Mouse (Mus musculus) heart, embryonic 16.5 days (tissue): Measurements from ENCODE around the gene Kcng4. TPM values are rescaled to one million over a fixed set of nuclear protein-coding genes. Genes with fewer than 3 reads are reported as not detected.

Experiments
- ATAC-seq: fragments of 200-750 bp; cut with Nextera tagmentation; replicated peaks from 2 replicates; pipeline ENCODE4 v1.8.0; 2017; ENCODE audit warnings: moderate number of reproducible peaks; ENCODE audit not compliant: insufficient read depth, low FRiP score; ENCODE audit errors: extremely low read depth
- H3K27ac ChIP-seq: fragments of 300-500 bp; sonication (generic); 2 replicates; pipeline ENCODE4 v1.5.1; 2014; ENCODE audit warnings: mild to moderate bottlenecking, low read length, control low read depth, moderate library complexity
- H3K27me3 ChIP-seq: fragments of 300-500 bp; sonication (generic); 2 replicates; pipeline ENCODE4 v1.6.1; 2014; ENCODE audit warnings: low read length, mixed read lengths; ENCODE audit not compliant: control insufficient read depth, insufficient read depth
- H3K36me3 ChIP-seq: fragments of 300-500 bp; sonication (generic); 2 replicates; pipeline ENCODE4 v1.6.1; 2014; ENCODE audit not compliant: control insufficient read depth, insufficient read depth
- H3K4me1 ChIP-seq: fragments of 300-500 bp; sonication (generic); 2 replicates; pipeline ENCODE4 v1.6.1; 2014; ENCODE audit warnings: low read length, mixed read lengths; ENCODE audit not compliant: control insufficient read depth, insufficient read depth
- H3K4me2 ChIP-seq: fragments of 300-500 bp; sonication (generic); 2 replicates; pipeline ENCODE4 v1.6.1; 2014; ENCODE audit warnings: low read depth, mild to moderate bottlenecking, control low read depth, low read length
- H3K4me3 ChIP-seq: fragments of 300-500 bp; sonication (generic); 2 replicates; pipeline ENCODE4 v1.5.1; 2014; ENCODE audit warnings: mild to moderate bottlenecking, control low read depth, low read length
- H3K9ac ChIP-seq: fragments of 300-500 bp; sonication (generic); 2 replicates; pipeline ENCODE4 v1.6.1; 2014; ENCODE audit warnings: low read length, control low read depth
- H3K9me3 ChIP-seq: fragments of 300-500 bp; sonication (generic); replicated peaks from 2 replicates; pipeline ENCODE4 v1.6.1; 2016; ENCODE audit warnings: low read length; ENCODE audit not compliant: control insufficient read depth
- WGBS: fragments of 180-500 bp; shearing (Covaris S2); extraction: QIAGEN DNeasy Blood & Tissue Kit; methylation state at CpG from one replicate; pipeline ENCODE4 v1.1.7; 2014; 5-methylcytosine and 5-hydroxymethylcytosine counted together
- polyA plus RNA-seq: library from polyadenylated mRNA; unstranded; fragments of >200 nt; fragmentation: Nextera tagmentation; extraction: Ambion mirVana; gene quantifications from 2 replicates; pipeline ENCODE4 v1.2.1, GENCODE M21; 2015

The Kcng4 gene
- polyA plus RNA-seq, 1 experiment from 2014 or later, result 0.04 TPM

DNA sequence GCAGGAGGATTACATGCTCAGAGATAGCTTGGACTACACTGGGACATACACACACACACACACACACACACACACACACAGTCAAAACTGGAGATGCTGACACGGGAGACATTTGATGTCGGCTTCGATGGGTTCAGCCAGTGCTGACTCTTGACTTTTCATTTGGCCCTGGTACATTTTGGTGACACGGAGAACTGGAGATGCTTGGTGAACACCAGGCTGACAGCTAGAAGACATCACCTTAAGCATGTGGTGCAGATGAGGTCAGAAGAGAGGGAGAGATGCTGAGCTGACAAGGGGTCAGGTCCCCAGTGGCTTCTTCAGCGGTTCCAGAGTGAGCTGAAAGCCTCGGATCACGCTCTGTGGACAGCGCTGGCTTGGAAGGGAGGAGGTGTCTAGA, 12.4 kb downstream of the Kcng4 start:
- Histone ChIP-seq H3K4me3 (no peak overlapping the region), H3K9me3 (no peaks in the 10 kb centered on the region), H3K4me2 (no peak overlapping the region), H3K4me1 (0 out of 2 replicates have a peak, but pooled peaks cover 2% of the 10 kb centered on the region), H3K27ac (no peak overlapping the region), H3K36me3 (no peaks in the 10 kb centered on the region), H3K9ac (no peak overlapping the region), H3K27me3 (no peaks in the 10 kb centered on the region)
- no peak for ATAC-seq
- 72% methylated on average over 8 of the region's 8 CpGs for WGBS

DNA sequence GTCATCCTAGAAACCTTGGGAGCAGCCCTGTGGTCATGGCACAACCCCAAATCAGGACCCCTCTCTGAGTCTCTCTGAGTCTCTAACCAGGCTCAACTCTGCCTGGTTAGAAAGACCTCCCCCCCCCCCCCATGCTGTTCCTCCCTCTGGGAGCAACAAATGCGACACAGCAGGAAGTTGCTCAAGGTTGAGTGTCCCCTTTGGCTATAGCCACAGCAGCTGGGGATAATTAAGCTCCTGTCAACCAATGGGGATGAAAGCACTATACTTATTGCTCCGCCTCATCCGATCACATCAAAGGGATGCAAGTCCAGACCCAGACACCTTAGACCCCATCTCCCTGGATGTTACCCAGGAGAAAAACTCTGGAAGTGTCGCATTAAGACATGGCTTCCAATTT, 12.9 kb downstream of the Kcng4 start:
- Histone ChIP-seq H3K4me1 (0 out of 2 replicates have a peak, but pooled peaks cover 2% of the 10 kb centered on the region), H3K4me3 (no peak overlapping the region), H3K36me3 (no peaks in the 10 kb centered on the region), H3K27me3 (no peaks in the 10 kb centered on the region), H3K9me3 (no peaks in the 10 kb centered on the region), H3K27ac (no peak overlapping the region), H3K9ac (no peak overlapping the region), H3K4me2 (no peak overlapping the region)
- 67% methylated on average over 4 of the region's 4 CpGs for WGBS
- ATAC-seq, result no peak

- 58% methylated on average over 14 of the region's 14 CpGs for WGBS
- Histone ChIP-seq H3K36me3 (no peaks in the 10 kb centered on the region), H3K4me2 (no peak overlapping the region), H3K9ac (no peak overlapping the region), H3K9me3 (no peaks in the 10 kb centered on the region), H3K27me3 (no peaks in the 10 kb centered on the region), H3K4me3 (no peak overlapping the region), H3K27ac (no peak overlapping the region), H3K4me1 (no peaks in the 10 kb centered on the region)
- ATAC-seq, result no peak
Measured at GRCm38 (mm10) chr8:119620848-119621465, 14.5 kb downstream of the Kcng4 start.

DNA sequence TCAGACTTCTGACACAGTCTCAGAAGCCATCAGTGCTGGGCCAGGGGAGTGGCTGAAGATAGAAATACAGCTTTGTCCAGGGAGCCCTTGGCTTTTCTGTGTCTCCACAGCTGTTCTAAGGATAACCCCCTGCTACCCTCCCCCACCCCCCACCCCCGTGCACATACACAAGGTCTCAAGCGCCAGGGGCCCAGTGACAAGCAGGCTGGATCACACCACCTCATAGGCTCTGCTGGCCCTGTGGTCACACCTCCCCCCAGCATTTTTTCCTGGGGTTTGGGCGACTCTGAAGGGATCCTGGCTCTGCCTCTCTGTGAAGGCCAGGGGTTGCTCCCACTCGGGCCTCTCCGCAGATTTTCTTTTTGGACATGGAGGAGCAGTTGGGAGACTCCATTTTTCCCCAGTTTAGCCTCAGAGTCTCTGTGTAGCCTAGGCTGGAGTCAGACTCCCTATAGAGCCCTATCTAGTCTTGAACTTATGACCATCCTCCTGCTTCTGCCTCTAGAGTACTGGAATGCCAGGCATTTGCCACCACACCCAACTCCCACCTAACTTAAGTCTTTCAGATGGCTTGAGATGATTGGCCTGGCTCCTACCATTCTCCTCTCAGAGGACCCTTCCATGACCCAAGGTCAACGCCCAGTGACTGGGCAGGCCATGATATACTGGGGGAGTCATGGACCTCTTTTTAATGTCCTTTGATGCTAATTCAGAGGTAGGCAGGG, 15.2 kb downstream of the Kcng4 start:
- H3K4me3 ChIP-seq, result no peak overlapping the region
- H3K9ac ChIP-seq, result no peak overlapping the region
- H3K9me3 ChIP-seq, result no peaks in the 10 kb centered on the region
- WGBS, result 66% methylated on average over 6 of the region's 6 CpGs
- H3K4me1 ChIP-seq, result no peaks in the 10 kb centered on the region
- no peaks in the 10 kb centered on the region for H3K36me3 ChIP-seq
- H3K4me2 ChIP-seq, result no peak overlapping the region
- no peak for ATAC-seq
- no peaks in the 10 kb centered on the region for H3K27me3 ChIP-seq
- no peak overlapping the region for H3K27ac ChIP-seq

DNA sequence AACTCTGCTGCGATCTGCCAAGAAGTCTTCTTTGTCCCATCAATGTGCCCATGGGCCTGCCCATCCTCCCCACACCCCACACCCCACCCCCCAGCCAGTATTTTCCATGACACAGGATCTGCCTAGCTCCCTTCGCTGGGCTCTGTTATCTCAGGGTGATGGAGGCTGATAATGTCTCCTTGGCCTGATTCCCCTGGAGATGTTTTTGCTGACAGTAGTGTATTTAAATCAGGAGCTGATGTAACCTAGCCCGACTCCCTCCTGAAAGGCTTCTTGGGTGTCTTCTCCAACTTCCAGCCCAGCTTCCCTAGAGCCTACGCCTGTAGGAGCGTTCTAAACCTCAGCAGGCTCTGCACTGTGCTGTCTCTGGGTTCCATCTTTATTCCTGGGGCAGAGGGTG, 16.6 kb downstream of the Kcng4 start:
- no peaks in the 10 kb centered on the region for H3K36me3 ChIP-seq
- no peaks in the 10 kb centered on the region for H3K27me3 ChIP-seq
- no peak overlapping the region for H3K9ac ChIP-seq
- H3K27ac ChIP-seq, result no peak overlapping the region
- H3K9me3 ChIP-seq, result no peaks in the 10 kb centered on the region
- H3K4me2 ChIP-seq, result no peak overlapping the region
- H3K4me1 ChIP-seq, result no peaks in the 10 kb centered on the region
- 44% methylated on average over 5 of the region's 5 CpGs for WGBS
- no peak for ATAC-seq
- no peak overlapping the region for H3K4me3 ChIP-seq

DNA sequence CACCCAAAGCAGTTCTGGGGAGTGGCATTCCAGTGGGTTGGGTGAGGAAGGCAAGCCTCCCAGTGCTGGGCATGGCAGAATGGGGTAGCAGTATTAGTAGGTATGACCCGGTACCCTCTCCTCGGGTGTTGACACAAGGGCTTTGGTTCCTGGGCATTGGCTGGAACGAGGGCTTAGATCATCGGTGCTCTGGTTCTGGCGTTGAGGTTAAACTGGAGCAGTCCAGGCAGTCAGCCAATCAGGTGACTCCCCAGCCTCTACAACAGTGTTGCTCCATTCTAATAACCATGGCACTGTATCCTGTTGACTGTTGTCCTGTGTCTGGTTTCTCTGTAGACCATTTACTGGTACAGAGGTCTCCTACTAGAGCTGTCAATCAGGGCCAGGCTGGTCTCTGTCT, 17.9 kb downstream of the Kcng4 start:
- H3K9me3 ChIP-seq, result no peaks in the 10 kb centered on the region
- no peak overlapping the region for H3K4me3 ChIP-seq
- no peaks in the 10 kb centered on the region for H3K27me3 ChIP-seq
- H3K9ac ChIP-seq, result no peak overlapping the region
- no peak overlapping the region for H3K27ac ChIP-seq
- ATAC-seq, result no peak
- 72% methylated on average over 5 of the region's 5 CpGs for WGBS
- H3K4me1 ChIP-seq, result no peaks in the 10 kb centered on the region
- no peak overlapping the region for H3K4me2 ChIP-seq
- no peaks in the 10 kb centered on the region for H3K36me3 ChIP-seq

DNA sequence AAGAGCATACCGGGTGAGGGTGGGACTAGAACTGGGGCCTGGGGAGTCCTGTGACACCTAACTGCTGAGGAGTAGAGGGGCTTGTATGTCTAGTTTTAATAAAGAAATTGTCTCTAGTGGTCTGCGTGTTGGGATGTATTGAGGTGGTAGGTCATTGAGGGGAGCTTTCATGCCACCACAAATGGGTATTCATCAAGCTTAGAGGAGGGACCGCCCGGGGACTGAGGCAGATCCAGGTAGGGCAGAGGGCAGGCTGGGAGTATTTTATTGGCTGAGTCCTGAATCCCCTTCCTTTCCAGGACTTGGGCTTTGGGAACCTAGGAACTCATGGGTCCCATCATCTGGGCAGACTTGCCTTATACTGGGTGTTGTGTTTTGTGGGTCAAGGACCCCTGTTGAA, 18.7 kb downstream of the Kcng4 start:
- Histone ChIP-seq H3K36me3 (no peaks in the 10 kb centered on the region), H3K27ac (no peak overlapping the region), H3K9ac (no peak overlapping the region), H3K4me3 (no peak overlapping the region), H3K4me2 (no peak overlapping the region), H3K9me3 (no peaks in the 10 kb centered on the region), H3K4me1 (no peaks in the 10 kb centered on the region), H3K27me3 (no peaks in the 10 kb centered on the region)
- ATAC-seq, result no peak
- WGBS, result 85% methylated on average over 4 of the region's 4 CpGs

DNA sequence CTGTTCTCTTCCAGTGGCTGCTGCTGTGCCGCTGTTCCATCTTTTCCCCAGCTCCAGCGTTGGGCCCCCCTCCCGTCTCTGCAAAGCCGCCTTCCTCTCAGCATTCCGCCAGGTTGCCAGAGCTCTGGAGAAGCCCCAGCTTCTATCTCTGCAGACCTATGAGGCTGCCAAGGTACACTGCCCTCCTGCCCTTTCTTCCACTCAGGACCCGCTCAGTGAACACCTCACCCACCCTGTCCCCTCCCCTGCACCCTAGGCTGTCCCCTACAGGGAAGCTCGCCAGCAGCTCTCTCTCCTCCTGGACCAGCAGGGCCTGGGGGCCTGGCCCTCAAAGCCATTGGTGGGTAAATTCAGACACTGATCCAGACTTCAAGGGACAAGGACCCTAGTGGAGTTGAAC, 19.1 kb downstream of the Kcng4 start:
- 52% methylated on average over 7 of the region's 7 CpGs for WGBS
- H3K36me3 ChIP-seq, result no peaks in the 10 kb centered on the region
- no peaks in the 10 kb centered on the region for H3K27me3 ChIP-seq
- no peaks in the 10 kb centered on the region for H3K4me1 ChIP-seq
- no peak overlapping the region for H3K4me2 ChIP-seq
- H3K9me3 ChIP-seq, result no peaks in the 10 kb centered on the region
- H3K27ac ChIP-seq, result no peak overlapping the region
- H3K4me3 ChIP-seq, result no peak overlapping the region
- H3K9ac ChIP-seq, result no peak overlapping the region
- ATAC-seq, result no peak

GRCm38 (mm10) chr8:119615096-119615495, 20.4 kb downstream of the Kcng4 start:
- no peaks in the 10 kb centered on the region for H3K36me3 ChIP-seq
- no peak for ATAC-seq
- no peaks in the 10 kb centered on the region for H3K4me1 ChIP-seq
- no peaks in the 10 kb centered on the region for H3K27me3 ChIP-seq
- no peak overlapping the region for H3K4me2 ChIP-seq
- H3K27ac ChIP-seq, result no peak overlapping the region
- no peaks in the 10 kb centered on the region for H3K9me3 ChIP-seq
- WGBS, result 71% methylated on average over 14 of the region's 14 CpGs
- H3K4me3 ChIP-seq, result no peak overlapping the region
- no peak overlapping the region for H3K9ac ChIP-seq
